Mouse (Mus musculus): Measurements from ENCODE around the gene Scgb1b7.
"Not testable (repeated sequence)": the region's sequence is repeated elsewhere in the genome, so short reads cannot be mapped to it uniquely, and the experiment has no call there.

Scgb1b7 gene

DNA sequence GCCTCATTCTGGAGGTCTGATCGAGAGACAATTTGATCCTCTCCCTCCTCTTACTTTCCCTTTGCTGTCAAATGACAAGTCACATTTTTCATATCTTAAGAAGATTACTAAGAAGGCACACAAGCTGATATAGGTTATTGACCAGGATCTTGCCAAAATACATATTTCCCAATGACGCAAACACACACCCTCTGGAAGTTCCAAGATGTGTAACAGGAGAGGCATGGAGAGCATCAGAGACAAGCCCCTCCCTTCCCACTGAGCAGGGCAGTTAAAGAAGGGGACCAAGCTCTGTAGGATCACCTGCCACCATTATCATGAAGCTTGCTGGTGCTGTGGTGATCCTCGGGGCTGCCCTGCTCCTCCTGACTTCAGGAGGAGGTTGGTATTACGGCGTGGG, at the start of gene Scgb1b7:
TSS of gene Scgb1b7 (plus strand) at position 301 of the 400 bp plus-strand sequence.
- CTCF ChIA-PET, result not testable (repeated sequence)

DNA sequence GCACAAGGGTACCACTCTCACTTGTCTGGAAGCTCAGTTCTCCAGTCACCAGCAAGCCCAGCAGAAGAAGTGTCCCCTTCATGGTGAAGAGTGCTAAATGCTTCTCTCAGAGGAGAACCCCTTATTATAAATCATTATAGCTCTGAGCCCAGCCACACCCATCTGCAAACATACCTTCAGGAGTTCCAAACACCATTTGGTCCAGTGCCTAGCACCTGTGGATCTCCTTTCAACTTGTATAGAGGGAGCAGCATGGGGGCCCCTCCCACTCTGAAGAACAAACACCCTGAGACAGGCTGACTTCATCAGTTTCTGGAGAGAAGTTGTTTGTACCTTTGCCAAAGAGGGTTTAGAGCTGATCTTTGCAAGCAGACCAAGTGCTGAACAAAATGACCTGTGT, 6.8 kb upstream of the Scgb1b7 start, which contains the start of gene Scgb2b7:
TSS of gene Scgb2b7 (minus strand) at position 101 of the 400 bp plus-strand sequence.
- CTCF ChIA-PET, result not testable (repeated sequence)
